Mouse (Mus musculus): Measurements from ENCODE around the gene Erc2. TPM values are rescaled to one million over a fixed set of nuclear protein-coding genes. Genes with fewer than 3 reads are reported as not detected.

Erc2 gene
- polyA plus RNA-seq, 1 experiment from 2014 or later = 4.3 TPM

DNA sequence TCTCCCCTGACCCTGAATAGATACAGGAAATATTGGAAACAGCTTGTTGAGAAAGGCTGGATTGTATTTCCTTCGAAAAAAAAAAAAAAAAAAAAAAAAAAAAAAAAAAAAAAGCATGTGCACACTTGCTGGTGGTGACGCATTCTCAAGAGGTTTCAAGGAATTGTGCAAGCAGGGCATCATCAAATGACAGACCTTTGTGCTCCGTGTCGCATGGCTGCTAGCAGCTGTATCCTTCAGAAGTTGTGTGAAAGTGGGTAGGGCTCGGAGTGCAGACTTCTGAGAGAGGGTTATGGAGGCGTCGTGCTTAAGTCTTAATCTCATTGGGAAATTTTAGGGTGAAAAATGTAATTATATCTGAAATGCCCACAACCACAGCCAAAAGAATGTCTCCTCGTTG, 706.3 kb downstream of the Erc2 start:
- DNase-seq (ENCODE audit: low spot score) (peak; percentile 67), ATAC-seq (ENCODE audit: low read depth) (peak; percentile 62; the same call in 1 of the 2 replicates)
- Histone ChIP-seq H3K36me3 (ENCODE audit: control insufficient read depth, insufficient read depth, low read length) (no peaks in the 10 kb centered on the region), H3K4me1 (ENCODE audit: control insufficient read depth, insufficient read depth, low read length) (peaks cover 10% of the 10 kb centered on the region), H3K9ac (ENCODE audit: low read depth, low read length) (no peak overlapping the region), H3K27ac (replicated peaks; ENCODE audit: low read depth, low read length) (no peak overlapping the region), H3K27me3 (replicated peaks; ENCODE audit: control insufficient read depth, insufficient read depth, low read length) (no peaks in the 10 kb centered on the region), H3K4me2 (ENCODE audit: low read depth, low read length) (no peak overlapping the region), H3K4me3 (ENCODE audit: low read depth, low read length) (no peak overlapping the region), H3K9me3 (ENCODE audit: control insufficient read depth, low read length) (no peaks in the 10 kb centered on the region)
- 39% methylated on average over 8 of the region's 8 CpGs for WGBS

DNA sequence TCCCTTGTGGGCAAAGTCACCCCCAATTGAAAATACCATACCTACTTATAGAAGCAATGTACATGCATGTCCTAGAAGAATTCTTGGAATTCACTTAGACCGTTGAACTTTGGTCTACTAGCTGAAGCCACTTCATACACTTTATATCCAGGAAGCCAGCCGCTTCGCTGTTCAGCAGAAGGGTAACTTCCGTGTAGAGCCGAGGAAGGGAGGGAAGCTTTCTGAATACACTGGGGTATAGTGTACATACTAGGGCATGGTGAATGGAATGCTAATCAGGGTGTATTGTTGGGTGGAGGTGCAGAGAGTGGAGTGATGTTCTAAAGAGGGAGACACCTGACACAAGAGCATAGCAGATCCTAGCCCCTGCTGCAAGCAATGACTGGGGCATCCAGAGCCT, 708.9 kb downstream of the Erc2 start:
- no peak for ATAC-seq (ENCODE audit: low read depth)

DNA sequence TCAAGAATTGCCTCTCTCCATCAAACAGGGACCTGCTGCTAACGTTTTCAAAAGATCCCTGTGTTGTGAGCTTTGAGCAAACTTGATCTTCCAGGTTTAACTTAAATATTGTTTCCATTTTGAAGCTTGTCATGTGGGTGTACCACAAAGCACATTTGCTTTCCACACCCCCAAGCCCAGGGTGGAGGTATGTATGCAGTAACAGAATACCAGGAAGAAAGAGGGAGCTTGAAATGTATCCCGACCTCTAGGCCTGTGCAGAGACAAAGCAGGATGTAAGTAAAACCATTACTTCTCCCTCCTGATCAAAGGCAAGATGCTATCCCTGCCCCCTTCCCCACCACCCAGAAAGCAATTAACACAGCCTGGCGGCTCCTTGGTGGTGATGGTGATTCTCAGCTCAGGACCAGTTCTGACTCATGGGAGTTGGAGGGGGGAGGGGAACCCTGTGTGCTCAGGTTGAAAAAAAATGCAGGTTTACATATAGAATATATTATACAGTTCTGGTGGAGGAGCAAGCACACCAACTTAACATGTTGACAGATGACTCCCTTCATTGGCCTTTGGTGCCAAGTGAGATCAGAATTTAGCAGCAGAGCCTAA, 710.2 kb downstream of the Erc2 start:
- 38% methylated on average over 3 of the region's 3 CpGs for WGBS
- no peaks in the 10 kb centered on the region for H3K36me3 ChIP-seq (ENCODE audit: control insufficient read depth, insufficient read depth, low read length)
- peaks cover 12% of the 10 kb centered on the region for H3K4me1 ChIP-seq (ENCODE audit: control insufficient read depth, insufficient read depth, low read length)
- peak; percentile 87; the same call in 1 of the 2 replicates for ATAC-seq (ENCODE audit: low read depth)
- no peak overlapping the region; the same call in 1 of the 2 replicates for H3K27ac ChIP-seq (replicated peaks; ENCODE audit: low read depth, low read length)
- no peak for DNase-seq (ENCODE audit: low spot score)
- no peak overlapping the region for H3K9ac ChIP-seq (ENCODE audit: low read depth, low read length)
- H3K27me3 ChIP-seq (replicated peaks; ENCODE audit: control insufficient read depth, insufficient read depth, low read length) = no peaks in the 10 kb centered on the region
- no peak overlapping the region for H3K4me3 ChIP-seq (ENCODE audit: low read depth, low read length)
- H3K9me3 ChIP-seq (ENCODE audit: control insufficient read depth, low read length) = no peaks in the 10 kb centered on the region
- no peak overlapping the region for H3K4me2 ChIP-seq (ENCODE audit: low read depth, low read length)

More for the DNA sequence above, 708.9 kb downstream of the Erc2 start:
- peaks cover 12% of the 10 kb centered on the region for H3K4me1 ChIP-seq (ENCODE audit: control insufficient read depth, insufficient read depth, low read length)
- 78% methylated on average over 5 of the region's 5 CpGs for WGBS
- no peaks in the 10 kb centered on the region for H3K27me3 ChIP-seq (replicated peaks; ENCODE audit: control insufficient read depth, insufficient read depth, low read length)
- no peak overlapping the region for H3K4me2 ChIP-seq (ENCODE audit: low read depth, low read length)
- H3K36me3 ChIP-seq (ENCODE audit: control insufficient read depth, insufficient read depth, low read length) = no peaks in the 10 kb centered on the region
- no peak overlapping the region for H3K4me3 ChIP-seq (ENCODE audit: low read depth, low read length)
- DNase-seq (ENCODE audit: low spot score) = no peak
- H3K9ac ChIP-seq (ENCODE audit: low read depth, low read length) = no peak overlapping the region
- H3K27ac ChIP-seq (replicated peaks; ENCODE audit: low read depth, low read length) = no peak overlapping the region
- no peaks in the 10 kb centered on the region for H3K9me3 ChIP-seq (ENCODE audit: control insufficient read depth, low read length)

DNA sequence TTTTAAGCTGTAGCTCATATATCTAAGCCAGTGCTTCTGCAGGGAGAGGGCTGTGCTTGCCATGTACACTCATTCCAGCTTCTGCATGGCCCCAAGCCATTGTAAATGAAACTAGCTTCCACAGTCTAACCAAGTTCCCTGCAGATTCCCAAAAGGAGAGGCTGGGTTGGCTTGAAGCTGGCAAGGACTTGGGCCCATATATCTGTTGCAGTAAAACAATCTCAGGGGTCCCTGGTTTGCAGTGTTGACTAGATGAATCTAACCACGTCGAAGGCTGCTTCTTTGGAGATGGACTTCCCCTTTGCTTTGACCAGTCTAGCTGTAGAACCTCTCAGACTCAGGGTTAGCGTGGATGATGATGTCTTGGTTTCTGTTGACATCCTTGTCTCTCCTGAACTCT, 716.9 kb downstream of the Erc2 start:
- 92% methylated on average over 3 of the region's 3 CpGs for WGBS
- Histone ChIP-seq H3K4me1 (ENCODE audit: control insufficient read depth, insufficient read depth, low read length) (0 out of 2 replicates have a peak, but pooled peaks cover 2% of the 10 kb centered on the region), H3K4me3 (ENCODE audit: low read depth, low read length) (no peak overlapping the region), H3K27ac (replicated peaks; ENCODE audit: low read depth, low read length) (no peak overlapping the region), H3K27me3 (replicated peaks; ENCODE audit: control insufficient read depth, insufficient read depth, low read length) (no peaks in the 10 kb centered on the region), H3K9ac (ENCODE audit: low read depth, low read length) (no peak overlapping the region), H3K4me2 (ENCODE audit: low read depth, low read length) (no peak overlapping the region), H3K9me3 (ENCODE audit: control insufficient read depth, low read length) (no peaks in the 10 kb centered on the region), H3K36me3 (ENCODE audit: control insufficient read depth, insufficient read depth, low read length) (no peaks in the 10 kb centered on the region)
- no peak for DNase-seq (ENCODE audit: low spot score)
- ATAC-seq (ENCODE audit: low read depth) = no peak

DNA sequence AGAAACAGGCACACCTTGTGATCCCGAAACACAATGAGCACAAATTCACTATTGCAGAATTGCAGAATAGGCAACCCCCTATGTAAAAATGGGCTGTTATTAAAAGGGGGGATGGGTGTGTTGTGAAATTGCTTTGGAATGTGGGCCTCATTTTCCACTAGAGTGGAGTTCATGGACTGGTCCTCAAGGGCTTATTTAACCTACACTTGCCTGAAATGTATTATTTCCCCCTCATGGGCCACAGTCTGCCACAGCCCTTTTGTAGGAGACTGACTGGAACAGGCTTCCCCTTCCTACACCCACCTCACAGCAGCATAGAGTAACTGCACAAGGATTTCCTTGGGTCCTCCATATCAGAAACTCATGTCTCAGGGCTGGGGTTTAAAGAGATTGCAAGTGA, 726.9 kb downstream of the Erc2 start:
- Histone ChIP-seq H3K27me3 (replicated peaks; ENCODE audit: control insufficient read depth, insufficient read depth, low read length) (no peaks in the 10 kb centered on the region), H3K9me3 (ENCODE audit: control insufficient read depth, low read length) (no peaks in the 10 kb centered on the region), H3K4me1 (ENCODE audit: control insufficient read depth, insufficient read depth, low read length) (no peaks in the 10 kb centered on the region), H3K36me3 (ENCODE audit: control insufficient read depth, insufficient read depth, low read length) (no peaks in the 10 kb centered on the region), H3K4me2 (ENCODE audit: low read depth, low read length) (no peak overlapping the region), H3K4me3 (ENCODE audit: low read depth, low read length) (no peak overlapping the region), H3K27ac (replicated peaks; ENCODE audit: low read depth, low read length) (no peak overlapping the region), H3K9ac (ENCODE audit: low read depth, low read length) (no peak overlapping the region)
- ATAC-seq (ENCODE audit: low read depth) (peak; percentile 37; the same call in 1 of the 2 replicates), DNase-seq (ENCODE audit: low spot score) (peak; percentile 59)
- 52% methylated on average over 1 of the region's 1 CpGs for WGBS

DNA sequence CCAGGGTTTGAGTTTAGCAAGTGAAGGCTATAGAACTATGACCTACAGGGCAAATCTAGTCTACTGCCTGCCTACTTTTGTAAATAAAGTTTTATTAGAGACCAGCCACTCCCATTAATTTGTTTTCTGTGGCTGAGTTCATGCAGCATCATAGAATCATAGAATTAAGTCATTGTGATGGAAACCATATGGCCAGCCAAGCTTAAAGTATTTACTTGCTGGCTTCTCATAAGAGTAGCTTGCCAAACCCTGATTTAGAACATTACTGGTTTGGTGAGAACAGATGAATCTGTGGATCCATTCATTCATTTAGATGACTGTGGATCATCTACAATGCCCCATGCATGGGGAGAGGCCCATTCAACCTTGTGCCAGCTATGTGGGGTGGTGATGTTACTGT, 733.8 kb downstream of the Erc2 start:
- Histone ChIP-seq H3K4me1 (ENCODE audit: control insufficient read depth, insufficient read depth, low read length) (0 out of 2 replicates have a peak, but pooled peaks cover 2% of the 10 kb centered on the region), H3K9ac (ENCODE audit: low read depth, low read length) (no peak overlapping the region), H3K27ac (replicated peaks; ENCODE audit: low read depth, low read length) (no peak overlapping the region), H3K4me2 (ENCODE audit: low read depth, low read length) (no peak overlapping the region), H3K36me3 (ENCODE audit: control insufficient read depth, insufficient read depth, low read length) (no peaks in the 10 kb centered on the region), H3K27me3 (replicated peaks; ENCODE audit: control insufficient read depth, insufficient read depth, low read length) (no peaks in the 10 kb centered on the region), H3K9me3 (ENCODE audit: control insufficient read depth, low read length) (no peaks in the 10 kb centered on the region), H3K4me3 (ENCODE audit: low read depth, low read length) (no peak overlapping the region)
- ATAC-seq (ENCODE audit: low read depth) = no peak
- DNase-seq (ENCODE audit: low spot score) = peak; percentile 80

DNA sequence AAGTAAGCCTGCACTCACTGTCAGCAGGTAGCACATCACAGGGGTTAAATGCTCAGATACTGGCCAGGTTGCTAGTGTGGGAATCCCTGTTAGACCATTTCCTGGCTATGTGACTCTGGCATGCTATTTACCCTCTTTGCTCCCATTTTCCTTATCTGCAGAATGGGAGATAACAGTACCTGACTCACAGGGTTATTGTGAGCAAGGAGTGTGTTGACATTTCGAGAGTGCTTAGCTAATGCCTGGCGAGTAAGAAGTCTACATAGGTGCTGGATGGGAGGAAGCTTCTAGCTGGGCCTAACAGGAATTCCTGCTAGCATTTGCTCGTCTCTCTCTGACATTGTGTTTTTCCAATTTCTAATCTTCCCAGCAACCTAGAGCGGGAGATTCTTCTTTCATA, 737.3 kb downstream of the Erc2 start:
- H3K4me3 ChIP-seq (ENCODE audit: low read depth, low read length) = no peak overlapping the region
- no peak for DNase-seq (ENCODE audit: low spot score)
- WGBS = 72% methylated on average over 4 of the region's 4 CpGs
- ATAC-seq (ENCODE audit: low read depth) = no peak
- H3K4me1 ChIP-seq (ENCODE audit: control insufficient read depth, insufficient read depth, low read length) = peaks cover 6% of the 10 kb centered on the region; the same call in 1 of the 2 replicates
- no peak overlapping the region for H3K4me2 ChIP-seq (ENCODE audit: low read depth, low read length)
- H3K36me3 ChIP-seq (ENCODE audit: control insufficient read depth, insufficient read depth, low read length) = no peaks in the 10 kb centered on the region
- no peak overlapping the region for H3K9ac ChIP-seq (ENCODE audit: low read depth, low read length)
- no peaks in the 10 kb centered on the region for H3K9me3 ChIP-seq (ENCODE audit: control insufficient read depth, low read length)
- H3K27me3 ChIP-seq (replicated peaks; ENCODE audit: control insufficient read depth, insufficient read depth, low read length) = no peaks in the 10 kb centered on the region
- H3K27ac ChIP-seq (replicated peaks; ENCODE audit: low read depth, low read length) = no peak overlapping the region

DNA sequence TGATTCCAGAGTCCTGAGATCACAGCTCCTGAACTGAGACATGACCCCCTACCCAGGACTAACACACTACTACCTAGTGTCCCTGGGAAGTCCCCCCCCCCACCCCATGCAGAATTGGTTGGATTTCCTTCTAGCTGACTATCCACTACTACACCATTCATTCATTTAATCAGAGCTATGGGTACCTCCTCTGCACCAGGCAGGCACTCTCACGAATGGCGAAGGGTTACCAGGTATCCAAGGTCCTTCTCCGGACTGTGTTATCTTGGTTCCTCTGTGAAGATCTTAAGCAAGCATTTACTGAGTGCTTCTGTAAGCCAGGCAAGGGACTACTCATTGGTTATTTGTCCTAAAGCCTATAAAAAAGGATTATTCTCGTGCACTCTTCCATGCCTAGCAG, 737.8 kb downstream of the Erc2 start:
- Histone ChIP-seq H3K36me3 (ENCODE audit: control insufficient read depth, insufficient read depth, low read length) (no peaks in the 10 kb centered on the region), H3K4me3 (ENCODE audit: low read depth, low read length) (no peak overlapping the region), H3K9me3 (ENCODE audit: control insufficient read depth, low read length) (no peaks in the 10 kb centered on the region), H3K4me1 (ENCODE audit: control insufficient read depth, insufficient read depth, low read length) (peaks cover 6% of the 10 kb centered on the region; the same call in 1 of the 2 replicates), H3K27me3 (replicated peaks; ENCODE audit: control insufficient read depth, insufficient read depth, low read length) (no peaks in the 10 kb centered on the region), H3K27ac (replicated peaks; ENCODE audit: low read depth, low read length) (no peak overlapping the region), H3K9ac (ENCODE audit: low read depth, low read length) (no peak overlapping the region), H3K4me2 (ENCODE audit: low read depth, low read length) (no peak overlapping the region)
- no peak for ATAC-seq (ENCODE audit: low read depth)
- WGBS = 88% methylated on average over 4 of the region's 4 CpGs
- DNase-seq (ENCODE audit: low spot score) = no peak

DNA sequence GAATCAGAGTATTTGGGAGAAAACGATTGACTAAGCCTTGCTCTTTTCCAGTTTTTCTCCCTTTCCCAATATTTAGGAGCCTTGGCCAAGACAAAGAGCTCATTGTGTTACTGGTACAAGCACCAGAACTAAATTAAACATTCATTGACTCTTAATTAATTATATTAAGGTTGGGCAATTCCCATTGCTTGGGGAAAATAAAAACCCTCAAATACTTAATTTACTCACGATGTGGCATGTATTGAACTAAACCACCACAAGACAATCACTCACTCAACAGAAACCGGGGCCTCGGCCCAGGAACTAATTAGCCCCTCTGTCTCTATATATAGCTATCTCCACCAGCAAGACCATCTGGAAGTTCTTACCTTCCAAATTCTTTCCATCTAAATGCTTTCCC, 740.1 kb downstream of the Erc2 start:
- DNase-seq (ENCODE audit: low spot score) (peak; percentile 63), ATAC-seq (ENCODE audit: low read depth) (no peak)
- WGBS = 42% methylated on average over 4 of the region's 4 CpGs
- Histone ChIP-seq H3K4me1 (ENCODE audit: control insufficient read depth, insufficient read depth, low read length) (peaks cover 3% of the 10 kb centered on the region; the same call in 1 of the 2 replicates), H3K4me3 (ENCODE audit: low read depth, low read length) (no peak overlapping the region), H3K27me3 (replicated peaks; ENCODE audit: control insufficient read depth, insufficient read depth, low read length) (no peaks in the 10 kb centered on the region), H3K4me2 (ENCODE audit: low read depth, low read length) (no peak overlapping the region), H3K9me3 (ENCODE audit: control insufficient read depth, low read length) (no peaks in the 10 kb centered on the region), H3K9ac (ENCODE audit: low read depth, low read length) (no peak overlapping the region), H3K27ac (replicated peaks; ENCODE audit: low read depth, low read length) (no peak overlapping the region), H3K36me3 (ENCODE audit: control insufficient read depth, insufficient read depth, low read length) (no peaks in the 10 kb centered on the region)

Measured in embryonic facial prominence, embryonic 14.5 days (tissue).